Mouse (Mus musculus): Measurements from ENCODE around the gene Acoxl. TPM values are rescaled to one million over a fixed set of nuclear protein-coding genes. Genes with fewer than 3 reads are reported as not detected.

The Acoxl gene
- polyA plus RNA-seq, 1 experiment, result not detected

GRCm38 (mm10) chr2:128020039-128020907, 181.6 kb downstream of the Acoxl start:
- H3K4me1 ChIP-seq, result no peaks in the 10 kb centered on the region
- H3K4me3 ChIP-seq (replicated peaks), result no peak overlapping the region
- TF ChIP-seq FLI1 (IDR thresholded peaks at IDR 0.05; ENCODE audit: low read length), result no peak
- TF ChIP-seq GATA1 (IDR thresholded peaks at IDR 0.05; ENCODE audit: borderline replicate concordance, low read length), result no peak
- H3K9me3 ChIP-seq, result no peaks in the 10 kb centered on the region; the same call in 1 of the 2 replicates
- no peaks in the 10 kb centered on the region for H3K36me3 ChIP-seq (replicated peaks; ENCODE audit: low read length)
- H3K27me3 ChIP-seq (replicated peaks), result peaks cover 12% of the 10 kb centered on the region

DNA sequence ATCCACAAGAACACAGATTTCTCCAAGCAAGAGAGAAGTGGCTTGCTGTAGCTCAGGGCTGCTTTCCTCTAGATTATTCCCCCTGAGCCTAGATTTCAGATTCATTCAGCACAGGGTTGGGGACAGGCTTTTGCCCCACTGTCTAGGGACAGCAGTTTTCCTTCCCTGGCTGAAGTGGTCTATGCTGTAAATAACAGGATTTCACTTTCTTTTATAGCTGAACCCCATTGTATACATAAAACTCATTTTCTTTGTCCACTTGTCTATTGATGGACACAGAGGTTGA, 182.2 kb downstream of the Acoxl start:
- H3K27me3 ChIP-seq (replicated peaks), result peaks cover 9% of the 10 kb centered on the region
- TF ChIP-seq GATA1 (IDR thresholded peaks at IDR 0.05; ENCODE audit: borderline replicate concordance, low read length), result no peak

GRCm38 (mm10) chr2:128023855-128024254, 185.2 kb downstream of the Acoxl start:
- H3K4me1 ChIP-seq, result no peaks in the 10 kb centered on the region
- no peaks in the 10 kb centered on the region for H3K36me3 ChIP-seq (replicated peaks; ENCODE audit: low read length)
- TF ChIP-seq GATA1 (IDR thresholded peaks at IDR 0.05; ENCODE audit: borderline replicate concordance, low read length) (no peak), FLI1 (IDR thresholded peaks at IDR 0.05; ENCODE audit: low read length) (no peak)
- H3K27me3 ChIP-seq (replicated peaks), result peaks cover 13% of the 10 kb centered on the region
- H3K9me3 ChIP-seq, result no peaks in the 10 kb centered on the region
- H3K4me3 ChIP-seq (replicated peaks), result no peak overlapping the region

More for the DNA sequence above, 182.2 kb downstream of the Acoxl start:
- no peak overlapping the region for H3K4me3 ChIP-seq (replicated peaks)
- H3K36me3 ChIP-seq (replicated peaks; ENCODE audit: low read length), result no peaks in the 10 kb centered on the region
- no peaks in the 10 kb centered on the region for H3K9me3 ChIP-seq
- H3K4me1 ChIP-seq, result no peaks in the 10 kb centered on the region

- Histone ChIP-seq H3K27me3 (replicated peaks) (peaks cover 9% of the 10 kb centered on the region), H3K4me3 (replicated peaks) (no peak overlapping the region), H3K9me3 (no peaks in the 10 kb centered on the region), H3K4me1 (peaks cover 4% of the 10 kb centered on the region; the same call in 1 of the 2 replicates), H3K36me3 (replicated peaks; ENCODE audit: low read length) (no peaks in the 10 kb centered on the region)
- TF ChIP-seq GATA1 (IDR thresholded peaks at IDR 0.05; ENCODE audit: borderline replicate concordance, low read length), result no peak
- no peak for TF ChIP-seq FLI1 (IDR thresholded peaks at IDR 0.05; ENCODE audit: low read length)
Observed at GRCm38 (mm10) chr2:128027696-128028095, 189.0 kb downstream of the Acoxl start.

DNA sequence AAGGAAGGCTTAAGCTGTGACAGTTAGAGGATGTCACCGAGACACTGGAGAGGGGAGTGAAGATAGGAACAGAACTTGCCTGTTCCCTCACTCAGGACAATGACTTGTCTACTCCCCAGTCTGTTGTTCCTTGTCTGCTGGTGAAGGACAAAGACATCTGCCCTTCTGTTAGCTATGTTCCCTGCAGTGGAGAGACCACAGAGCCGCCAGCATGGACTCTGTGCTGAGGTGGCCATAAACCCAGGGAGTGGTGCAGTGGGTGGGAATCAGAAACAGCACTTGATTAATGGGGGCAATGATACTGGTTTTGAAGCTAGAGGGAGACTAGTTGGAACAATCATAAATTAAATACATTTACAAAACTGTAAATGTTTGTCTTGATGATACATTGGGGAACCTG, 191.3 kb downstream of the Acoxl start:
- TF ChIP-seq FLI1 (IDR thresholded peaks at IDR 0.05; ENCODE audit: low read length) (no peak), GATA1 (IDR thresholded peaks at IDR 0.05; ENCODE audit: borderline replicate concordance, low read length) (no peak)
- Histone ChIP-seq H3K4me1 (peaks cover 4% of the 10 kb centered on the region; the same call in 1 of the 2 replicates), H3K27me3 (replicated peaks) (peaks cover 6% of the 10 kb centered on the region)

DNA sequence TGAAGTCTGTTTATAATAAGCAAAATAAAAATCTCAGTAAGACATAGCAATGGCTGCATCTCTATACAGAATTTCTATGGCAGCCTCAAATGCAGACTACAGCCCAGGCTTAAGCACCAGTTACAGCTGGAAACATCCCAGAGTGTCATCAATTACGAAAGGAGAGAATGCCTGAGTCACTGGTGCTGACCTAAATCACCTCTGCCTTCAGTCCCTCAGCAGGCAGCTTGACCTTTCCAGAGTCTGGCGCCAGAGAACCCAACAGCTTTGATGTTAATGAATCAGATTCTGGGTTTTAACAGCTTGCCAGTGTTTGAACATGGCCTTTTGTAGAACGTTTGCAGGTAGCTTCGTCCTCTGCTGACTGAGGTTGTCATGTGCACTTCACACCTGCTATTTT, 193.4 kb downstream of the Acoxl start:
- Histone ChIP-seq H3K4me3 (replicated peaks) (no peak overlapping the region), H3K27me3 (replicated peaks) (peaks cover 6% of the 10 kb centered on the region), H3K9me3 (no peaks in the 10 kb centered on the region), H3K36me3 (replicated peaks; ENCODE audit: low read length) (no peaks in the 10 kb centered on the region), H3K4me1 (peaks cover 4% of the 10 kb centered on the region; the same call in 1 of the 2 replicates)
- TF ChIP-seq FLI1 (IDR thresholded peaks at IDR 0.05; ENCODE audit: low read length), result no peak

More for the DNA sequence above, 191.3 kb downstream of the Acoxl start:
- H3K9me3 ChIP-seq, result no peaks in the 10 kb centered on the region
- H3K36me3 ChIP-seq (replicated peaks; ENCODE audit: low read length), result no peaks in the 10 kb centered on the region
- no peak overlapping the region for H3K4me3 ChIP-seq (replicated peaks)

DNA sequence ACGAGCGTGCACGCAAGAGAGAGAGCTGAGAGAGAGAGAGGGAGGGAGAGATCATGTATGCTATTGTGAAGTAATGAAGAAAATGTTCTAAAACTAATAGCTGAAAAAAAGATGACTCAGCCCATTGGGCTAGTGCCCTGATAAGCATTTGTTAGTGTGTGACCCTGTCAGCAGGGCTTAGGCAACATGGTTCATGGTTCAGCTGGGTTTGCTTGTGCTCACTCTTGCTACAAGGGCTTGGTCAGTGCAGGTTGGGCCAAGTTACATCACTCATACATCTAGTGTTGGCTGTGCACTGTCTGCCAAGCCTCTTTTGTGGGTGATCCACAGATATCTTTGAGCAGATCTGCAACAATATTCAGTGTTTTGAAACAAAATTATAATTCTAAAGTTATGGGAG, 194.8 kb downstream of the Acoxl start:
- Histone ChIP-seq H3K27me3 (replicated peaks) (peaks cover 4% of the 10 kb centered on the region), H3K36me3 (replicated peaks; ENCODE audit: low read length) (no peaks in the 10 kb centered on the region), H3K9me3 (0 out of 2 replicates have a peak, but pooled peaks cover 3% of the 10 kb centered on the region), H3K4me3 (replicated peaks) (no peak overlapping the region), H3K4me1 (peaks cover 4% of the 10 kb centered on the region; the same call in 1 of the 2 replicates)
- TF ChIP-seq GATA1 (IDR thresholded peaks at IDR 0.05; ENCODE audit: borderline replicate concordance, low read length) (no peak), FLI1 (IDR thresholded peaks at IDR 0.05; ENCODE audit: low read length) (no peak)

- Histone ChIP-seq H3K36me3 (replicated peaks; ENCODE audit: low read length) (no peaks in the 10 kb centered on the region), H3K4me1 (peaks cover 4% of the 10 kb centered on the region; the same call in 1 of the 2 replicates), H3K4me3 (replicated peaks) (no peak overlapping the region), H3K27me3 (replicated peaks) (peaks cover 4% of the 10 kb centered on the region), H3K9me3 (peaks cover 9% of the 10 kb centered on the region)
- no peak for TF ChIP-seq FLI1 (IDR thresholded peaks at IDR 0.05; ENCODE audit: low read length)
- TF ChIP-seq GATA1 (IDR thresholded peaks at IDR 0.05; ENCODE audit: borderline replicate concordance, low read length), result no peak
Observed at GRCm38 (mm10) chr2:128034066-128034665, 195.5 kb downstream of the Acoxl start.

DNA sequence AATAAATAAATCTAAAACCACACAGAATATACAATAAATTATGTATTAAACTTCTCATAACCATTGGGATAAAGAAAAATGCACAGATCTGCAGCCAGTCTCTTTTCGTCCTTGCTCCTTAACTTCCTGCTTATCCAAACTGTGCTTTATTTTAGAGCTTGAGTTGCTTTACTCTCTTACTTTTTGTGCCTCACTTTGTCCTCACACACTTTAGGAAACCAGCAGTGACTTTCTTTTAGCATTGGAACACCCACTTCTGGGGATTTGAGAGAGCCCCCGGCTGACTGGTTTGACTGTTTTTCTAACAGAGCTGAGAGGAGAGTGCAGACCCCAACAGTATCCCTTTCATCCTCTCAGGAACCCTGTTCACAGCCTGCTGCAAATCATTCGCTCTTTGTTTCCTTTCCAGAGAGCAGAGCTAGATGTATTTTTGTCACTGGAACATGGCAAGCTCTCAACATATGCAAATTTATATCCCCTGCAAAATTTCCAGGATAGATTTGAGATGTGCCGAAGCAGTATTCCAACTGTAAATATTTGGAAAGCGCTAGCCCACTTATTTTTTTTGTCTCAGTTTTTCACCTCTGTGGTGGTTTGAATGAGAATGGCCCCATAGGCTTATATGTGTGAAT, 199.7 kb downstream of the Acoxl start:
- H3K27me3 ChIP-seq (replicated peaks), result peaks cover 3% of the 10 kb centered on the region
- H3K36me3 ChIP-seq (replicated peaks; ENCODE audit: low read length), result no peaks in the 10 kb centered on the region
- H3K9me3 ChIP-seq, result peaks cover 14% of the 10 kb centered on the region
- no peaks in the 10 kb centered on the region for H3K4me1 ChIP-seq
- TF ChIP-seq FLI1 (IDR thresholded peaks at IDR 0.05; ENCODE audit: low read length) (no peak), GATA1 (IDR thresholded peaks at IDR 0.05; ENCODE audit: borderline replicate concordance, low read length) (no peak)
- H3K4me3 ChIP-seq (replicated peaks), result no peak overlapping the region

Data from megakaryocyte, embryonic 14.5 days (primary cell).